Mouse (Mus musculus): Measurements from ENCODE around the gene Sec63. TPM values are rescaled to one million over a fixed set of nuclear protein-coding genes. Genes with fewer than 3 reads are reported as not detected.

Gene Sec63
- polyA plus RNA-seq, 1 experiment from 2014 or later, result 26.1 TPM

DNA sequence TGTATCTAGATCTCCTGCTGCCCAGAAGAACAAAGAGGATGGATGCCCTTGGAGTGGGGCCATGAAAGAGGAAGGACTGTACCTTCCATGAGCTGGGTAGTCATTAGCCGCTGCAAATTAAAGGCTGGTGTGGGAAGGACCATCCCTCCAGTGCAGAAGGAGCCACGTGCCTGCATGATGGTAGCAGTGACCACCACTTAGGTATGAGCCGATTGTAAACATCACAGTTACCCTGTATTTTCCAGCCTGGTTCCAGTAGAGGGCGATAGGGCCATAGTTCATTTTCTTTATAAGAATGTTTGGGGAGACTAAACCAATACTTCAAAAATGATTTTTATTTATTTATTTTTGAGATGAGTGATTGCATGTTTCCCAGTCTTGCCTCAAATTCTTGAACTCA, 71.4 kb downstream of the Sec63 start:
- ATAC-seq (ENCODE audit: low FRiP score, low read depth), result no peak
- WGBS, result 44% methylated on average over 4 of the region's 4 CpGs
- Histone ChIP-seq H3K36me3 (peaks cover 76% of the 10 kb centered on the region), H3K27ac (no peak overlapping the region), H3K27me3 (no peaks in the 10 kb centered on the region), H3K4me3 (no peak overlapping the region), H3K4me1 (peaks cover 9% of the 10 kb centered on the region; the same call in 1 of the 2 replicates), H3K4me2 (replicated peaks) (no peak overlapping the region), H3K9me3 (no peaks in the 10 kb centered on the region), H3K9ac (no peak overlapping the region)

DNA sequence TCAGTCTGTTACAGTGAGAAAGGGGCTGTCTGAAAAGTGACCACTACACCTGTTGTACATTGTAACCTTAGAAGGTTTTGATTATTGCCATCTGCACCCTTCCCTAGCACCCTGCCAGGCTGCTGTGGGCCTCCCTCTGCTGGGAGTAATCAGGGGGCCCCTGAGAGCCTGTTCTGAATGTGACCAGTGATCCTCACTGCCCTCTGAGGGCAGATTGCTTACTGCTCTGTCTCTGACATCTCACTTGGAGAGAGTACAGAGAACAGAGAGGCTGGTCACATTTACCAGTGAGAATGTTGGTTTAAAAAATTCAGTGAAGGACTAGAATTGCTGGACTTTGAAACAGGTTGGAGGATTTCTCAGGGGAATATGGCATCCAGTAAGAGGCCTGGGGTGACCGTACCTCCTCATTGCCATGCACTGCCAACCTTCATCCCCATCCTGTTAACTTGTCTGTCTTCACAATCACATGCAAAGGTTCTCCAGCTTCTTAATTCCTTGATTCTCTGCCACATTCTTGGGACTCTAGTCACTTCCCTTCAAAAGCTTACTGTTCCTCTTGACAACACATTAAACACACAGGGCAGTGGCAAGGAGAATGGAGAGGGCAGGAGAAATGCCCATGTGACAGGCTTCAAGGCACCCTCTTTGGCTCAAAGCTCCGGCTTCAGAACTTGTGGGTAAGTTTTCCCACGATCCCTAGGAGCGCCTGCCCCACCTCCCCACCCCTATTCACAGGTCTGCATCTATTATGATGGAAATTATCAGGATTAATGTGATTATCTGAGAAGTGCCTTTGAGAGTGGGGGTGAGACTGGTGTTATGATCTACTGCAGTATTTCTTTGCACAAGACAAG, 72.8 kb downstream of the Sec63 start:
- peaks cover 9% of the 10 kb centered on the region; the same call in 1 of the 2 replicates for H3K4me1 ChIP-seq
- no peak for ATAC-seq (ENCODE audit: low FRiP score, low read depth)
- no peak overlapping the region for H3K4me2 ChIP-seq (replicated peaks)
- WGBS, result 84% methylated on average over 4 of the region's 4 CpGs
- H3K36me3 ChIP-seq, result peaks cover 74% of the 10 kb centered on the region
- H3K27ac ChIP-seq, result no peak overlapping the region
- no peak overlapping the region for H3K4me3 ChIP-seq
- no peaks in the 10 kb centered on the region for H3K9me3 ChIP-seq
- no peaks in the 10 kb centered on the region for H3K27me3 ChIP-seq
- no peak overlapping the region for H3K9ac ChIP-seq

DNA sequence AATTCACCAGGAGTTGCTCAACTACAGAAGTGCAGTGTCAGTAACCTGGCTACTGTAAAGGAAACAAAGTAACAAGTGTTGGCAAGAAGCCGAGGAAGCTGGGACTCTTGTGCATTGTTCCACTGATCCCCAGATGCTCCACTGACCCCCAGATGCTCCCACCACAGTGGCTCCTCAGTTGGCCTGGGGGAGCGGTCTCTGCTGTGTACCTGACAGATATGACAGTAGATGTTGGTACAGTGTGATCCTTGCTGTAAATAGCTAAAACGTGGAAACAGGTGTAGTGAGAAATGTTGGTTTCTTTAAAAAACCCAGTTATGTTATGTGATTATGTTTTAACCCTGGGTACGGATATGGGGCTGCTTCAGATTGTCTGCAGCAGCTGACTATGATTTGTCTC, 76.8 kb downstream of the Sec63 start:
- 80% methylated on average over 4 of the region's 4 CpGs for WGBS
- Histone ChIP-seq H3K9me3 (peaks cover 4% of the 10 kb centered on the region; the same call in 1 of the 2 replicates), H3K27ac (no peak overlapping the region), H3K9ac (no peak overlapping the region), H3K4me3 (no peak overlapping the region), H3K4me1 (peaks cover 9% of the 10 kb centered on the region; the same call in 1 of the 2 replicates), H3K36me3 (peaks cover 49% of the 10 kb centered on the region), H3K27me3 (no peaks in the 10 kb centered on the region), H3K4me2 (replicated peaks) (no peak overlapping the region)
- ATAC-seq (ENCODE audit: low FRiP score, low read depth), result no peak

- H3K9me3 ChIP-seq, result peaks cover 4% of the 10 kb centered on the region; the same call in 1 of the 2 replicates
- no peaks in the 10 kb centered on the region for H3K27me3 ChIP-seq
- 94% methylated on average over 2 of the region's 2 CpGs for WGBS
- no peak overlapping the region for H3K9ac ChIP-seq
- H3K36me3 ChIP-seq, result peaks cover 44% of the 10 kb centered on the region
- H3K4me1 ChIP-seq, result peaks cover 9% of the 10 kb centered on the region; the same call in 1 of the 2 replicates
- no peak overlapping the region for H3K27ac ChIP-seq
- no peak for ATAC-seq (ENCODE audit: low FRiP score, low read depth)
- H3K4me3 ChIP-seq, result no peak overlapping the region
- H3K4me2 ChIP-seq (replicated peaks), result no peak overlapping the region
These were observed 77.4 kb downstream of the Sec63 start for GRCm38 (mm10) chr10:42838736-42839135.

DNA sequence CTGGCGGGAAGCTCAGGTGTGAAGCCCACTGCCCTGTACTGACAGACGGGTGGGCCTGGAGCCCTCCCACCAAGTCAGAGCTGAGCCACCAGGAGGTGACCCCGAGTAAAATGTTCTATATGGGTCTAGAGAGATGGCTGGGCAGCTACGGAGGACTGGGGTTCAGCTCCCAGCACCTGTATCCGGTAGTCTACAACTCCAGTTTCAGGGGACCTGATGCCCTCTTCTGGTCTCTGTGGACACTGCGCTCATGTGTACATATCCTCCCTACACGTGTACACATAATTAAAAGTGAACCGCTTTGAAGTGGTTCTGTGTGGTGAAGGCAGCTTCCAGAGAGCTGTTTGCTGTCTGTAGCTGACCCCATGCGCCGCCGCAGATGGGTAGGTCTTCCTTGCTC, 78.7 kb downstream of the Sec63 start:
- WGBS, result 92% methylated on average over 11 of the region's 11 CpGs
- peaks cover 31% of the 10 kb centered on the region for H3K36me3 ChIP-seq
- H3K4me3 ChIP-seq, result no peak overlapping the region
- no peak for ATAC-seq (ENCODE audit: low FRiP score, low read depth)
- H3K27me3 ChIP-seq, result no peaks in the 10 kb centered on the region
- peaks cover 4% of the 10 kb centered on the region; the same call in 1 of the 2 replicates for H3K9me3 ChIP-seq
- H3K9ac ChIP-seq, result no peak overlapping the region
- H3K4me2 ChIP-seq (replicated peaks), result no peak overlapping the region
- H3K27ac ChIP-seq, result no peak overlapping the region
- H3K4me1 ChIP-seq, result peaks cover 9% of the 10 kb centered on the region; the same call in 1 of the 2 replicates

DNA sequence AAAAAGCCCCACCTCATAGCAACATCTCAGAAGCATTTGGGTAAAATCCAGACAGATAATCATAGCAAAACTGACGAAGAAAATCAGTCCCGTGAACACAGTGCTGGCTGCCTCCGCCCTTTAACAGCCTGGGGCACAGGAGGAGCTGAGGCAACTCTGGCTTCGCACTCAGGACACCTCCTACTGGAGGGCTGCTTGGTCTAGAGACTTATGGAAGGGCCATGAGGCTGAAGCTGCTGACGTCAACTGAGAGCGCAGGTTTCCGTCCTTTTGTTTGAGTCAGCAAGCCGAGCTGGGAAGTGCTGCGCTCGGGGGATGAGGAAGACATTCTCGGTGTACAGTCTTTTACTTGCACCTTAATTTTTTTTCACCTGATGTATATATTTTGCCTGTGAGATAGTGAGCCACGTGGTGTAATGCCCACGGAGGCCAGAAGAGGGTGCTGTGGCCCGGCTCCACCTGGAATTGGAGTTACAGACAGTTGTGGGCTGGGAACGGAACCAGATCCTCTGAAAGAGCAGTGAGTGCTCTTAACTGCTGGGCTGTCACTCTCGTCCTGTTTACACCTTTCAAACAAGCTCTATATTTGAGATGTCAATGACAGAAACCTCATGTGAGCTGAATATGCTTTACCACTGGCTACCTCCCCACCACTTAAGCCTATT, 80.4 kb downstream of the Sec63 start:
- no peaks in the 10 kb centered on the region for H3K27me3 ChIP-seq
- no peak overlapping the region for H3K27ac ChIP-seq
- peaks cover 21% of the 10 kb centered on the region for H3K36me3 ChIP-seq
- no peak overlapping the region for H3K4me2 ChIP-seq (replicated peaks)
- H3K9me3 ChIP-seq, result peaks cover 4% of the 10 kb centered on the region; the same call in 1 of the 2 replicates
- 65% methylated on average over 16 of the region's 16 CpGs for WGBS
- no peak overlapping the region for H3K4me3 ChIP-seq
- H3K9ac ChIP-seq, result no peak overlapping the region
- ATAC-seq (ENCODE audit: low FRiP score, low read depth), result no peak
- H3K4me1 ChIP-seq, result no peaks in the 10 kb centered on the region

- 12% methylated on average over 9 of the region's 9 CpGs for WGBS
These were observed 81.1 kb downstream of the Sec63 start for GRCm38 (mm10) chr10:42842358-42842757.

DNA sequence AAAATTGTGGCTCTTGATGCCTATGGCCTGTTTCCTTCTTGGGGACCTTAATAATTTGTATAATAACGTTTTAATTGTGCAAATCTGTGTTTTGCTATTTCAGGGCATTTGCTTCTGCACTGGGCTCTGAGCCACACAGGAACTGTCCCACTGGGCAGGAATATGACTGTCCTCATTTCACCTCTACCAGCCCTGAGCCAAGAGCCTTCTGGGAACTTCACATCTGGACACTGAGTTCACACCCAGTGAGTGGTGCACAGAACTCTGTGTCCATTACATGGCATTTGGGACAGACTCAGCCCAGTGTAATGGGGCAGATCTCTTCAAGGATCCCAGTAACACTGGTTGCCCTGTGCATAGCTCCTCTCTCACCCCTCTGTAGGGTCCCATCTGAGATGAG, 82.1 kb downstream of the Sec63 start:
- no peak overlapping the region for H3K4me3 ChIP-seq
- peaks cover 4% of the 10 kb centered on the region; the same call in 1 of the 2 replicates for H3K9me3 ChIP-seq
- no peaks in the 10 kb centered on the region for H3K4me1 ChIP-seq
- H3K36me3 ChIP-seq, result peaks cover 8% of the 10 kb centered on the region; the same call in 1 of the 2 replicates
- no peak overlapping the region for H3K27ac ChIP-seq
- H3K4me2 ChIP-seq (replicated peaks), result no peak overlapping the region
- ATAC-seq (ENCODE audit: low FRiP score, low read depth), result no peak
- no peaks in the 10 kb centered on the region for H3K27me3 ChIP-seq
- 75% methylated on average over 1 of the region's 1 CpGs for WGBS
- H3K9ac ChIP-seq, result no peak overlapping the region

More at GRCm38 (mm10) chr10:42842358-42842757, 81.1 kb downstream of the Sec63 start:
- ATAC-seq (ENCODE audit: low FRiP score, low read depth), result no peak
- H3K36me3 ChIP-seq, result peaks cover 14% of the 10 kb centered on the region
- no peak overlapping the region for H3K4me3 ChIP-seq
- no peak overlapping the region for H3K27ac ChIP-seq
- no peak overlapping the region for H3K4me2 ChIP-seq (replicated peaks)
- H3K4me1 ChIP-seq, result no peaks in the 10 kb centered on the region
- H3K27me3 ChIP-seq, result no peaks in the 10 kb centered on the region
- no peak overlapping the region for H3K9ac ChIP-seq
- H3K9me3 ChIP-seq, result peaks cover 4% of the 10 kb centered on the region; the same call in 1 of the 2 replicates

DNA sequence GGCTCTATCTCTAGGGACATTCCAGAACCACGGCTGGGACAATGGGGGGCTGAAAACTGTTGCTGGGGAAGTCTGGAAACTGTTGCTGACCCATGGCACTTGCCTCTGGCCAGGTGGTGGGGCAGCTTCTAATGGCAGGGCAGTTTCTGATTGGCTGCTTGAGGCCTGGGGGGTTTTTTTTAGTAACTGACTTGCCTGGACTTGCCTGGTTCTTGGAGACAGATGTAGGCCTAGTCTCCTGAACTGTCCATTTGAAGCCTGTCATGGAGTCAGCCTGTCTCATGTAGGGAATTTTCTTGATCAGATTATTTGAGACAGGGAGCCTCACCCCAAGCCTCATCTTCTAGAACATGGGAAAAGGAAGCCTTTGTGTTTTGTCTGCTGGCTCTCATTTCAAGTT, 84.2 kb downstream of the Sec63 start:
- ATAC-seq (ENCODE audit: low FRiP score, low read depth), result no peak
- Histone ChIP-seq H3K4me2 (replicated peaks) (no peak overlapping the region), H3K27ac (no peak overlapping the region), H3K4me1 (no peaks in the 10 kb centered on the region), H3K9ac (no peak overlapping the region), H3K4me3 (no peak overlapping the region), H3K9me3 (no peaks in the 10 kb centered on the region), H3K36me3 (no peaks in the 10 kb centered on the region), H3K27me3 (no peaks in the 10 kb centered on the region)
- WGBS, result 54% methylated on average over 1 of the region's 1 CpGs

DNA sequence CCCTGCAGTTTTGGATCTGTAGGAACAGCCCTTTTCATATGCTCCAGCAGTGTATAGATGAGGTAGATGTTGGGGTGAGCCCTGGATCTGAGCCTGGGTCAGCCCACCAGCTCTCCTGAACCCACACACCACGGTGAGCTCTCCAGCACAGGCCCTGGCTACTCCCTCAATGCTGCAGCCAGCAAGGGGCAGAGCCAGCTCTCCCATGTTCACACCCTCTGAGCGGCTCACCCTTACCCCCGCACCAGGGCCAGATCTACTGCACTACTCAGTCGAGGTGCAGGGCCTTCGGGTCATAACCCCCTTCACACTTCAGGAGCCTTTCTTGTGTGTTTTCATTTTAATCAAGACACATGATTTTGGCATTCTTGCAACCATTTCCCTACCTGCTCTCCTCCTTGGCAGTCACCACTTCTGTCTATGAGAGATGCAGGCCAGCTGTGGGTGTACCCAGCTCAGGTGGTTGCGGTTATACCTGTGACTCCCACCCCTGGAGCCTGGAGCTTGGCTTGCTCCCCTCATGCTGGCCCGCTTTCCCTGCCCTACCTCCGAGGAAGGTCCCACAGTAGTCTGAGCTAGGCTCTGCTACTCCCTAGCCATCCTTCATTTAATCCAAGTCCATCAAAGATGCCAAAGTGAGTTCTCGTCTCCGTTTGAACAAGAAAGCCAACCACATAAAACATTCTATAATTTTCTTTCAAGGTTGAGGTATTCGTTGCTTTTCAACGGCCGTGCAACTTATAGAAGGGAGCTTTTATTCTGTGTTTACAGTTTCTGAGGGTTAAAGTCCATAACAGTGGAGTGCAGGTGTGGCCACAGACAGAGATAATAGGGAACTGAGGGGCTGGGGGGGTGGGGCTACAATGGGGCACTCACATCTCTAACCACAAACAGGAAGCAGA, 87.1 kb downstream of the Sec63 start:
- H3K36me3 ChIP-seq, result no peaks in the 10 kb centered on the region
- H3K27ac ChIP-seq, result no peak overlapping the region
- H3K9ac ChIP-seq, result no peak overlapping the region
- no peak overlapping the region for H3K4me3 ChIP-seq
- no peaks in the 10 kb centered on the region for H3K4me1 ChIP-seq
- no peaks in the 10 kb centered on the region for H3K27me3 ChIP-seq
- no peak overlapping the region for H3K4me2 ChIP-seq (replicated peaks)
- no peak for ATAC-seq (ENCODE audit: low FRiP score, low read depth)
- peaks cover 3% of the 10 kb centered on the region; the same call in 1 of the 2 replicates for H3K9me3 ChIP-seq
- WGBS, result 85% methylated on average over 13 of the region's 13 CpGs

- H3K4me1 ChIP-seq, result no peaks in the 10 kb centered on the region
- no peak overlapping the region for H3K9ac ChIP-seq
- no peak overlapping the region for H3K4me2 ChIP-seq (replicated peaks)
- no peak overlapping the region for H3K27ac ChIP-seq
- H3K36me3 ChIP-seq, result no peaks in the 10 kb centered on the region
- peaks cover 8% of the 10 kb centered on the region; the same call in 1 of the 2 replicates for H3K9me3 ChIP-seq
- no peaks in the 10 kb centered on the region for H3K27me3 ChIP-seq
- 91% methylated on average over 7 of the region's 7 CpGs for WGBS
- no peak for ATAC-seq (ENCODE audit: low FRiP score, low read depth)
- no peak overlapping the region for H3K4me3 ChIP-seq
These were observed 87.7 kb downstream of the Sec63 start for GRCm38 (mm10) chr10:42849081-42849400.

Measured in limb, embryonic 13.5 days (tissue).